Mouse (Mus musculus): ENCODE measurements around the gene Lrrc29. TPM values are rescaled to one million over a fixed set of nuclear protein-coding genes. Genes with fewer than 3 reads are reported as not detected.

The Lrrc29 gene
- polyA plus RNA-seq, 1 experiment: 13.1 TPM

- Histone ChIP-seq H3K4me1 (replicated peaks; ENCODE audit: control insufficient read depth, insufficient read depth, low read length) (peaks cover 11% of the 10 kb centered on the region), H3K27ac (ENCODE audit: control insufficient read depth, insufficient read depth, low read length) (no peak overlapping the region), H3K36me3 (ENCODE audit: control insufficient read depth, insufficient read depth, low read length) (no peaks in the 10 kb centered on the region), H3K4me3 (ENCODE audit: control insufficient read depth, insufficient read depth, low read length) (no peak overlapping the region), H3K27me3 (ENCODE audit: control insufficient read depth, insufficient read depth, low read length) (no peaks in the 10 kb centered on the region)
- no peak for DNase-seq
- WGBS: 74% methylated on average over 4 of the region's 4 CpGs
- TF ChIP-seq POLR2A (IDR thresholded peaks at IDR 0.05; ENCODE audit: control insufficient read depth, extremely low read depth, insufficient read depth, low read length, poor library complexity): no peak
These were observed 33.6 kb upstream of the Lrrc29 start for GRCm38 (mm10) chr8:105359646-105360045.

GRCm38 (mm10) chr8:105359208-105359607 lies 33.1 kb upstream of the Lrrc29 start:
- TF ChIP-seq POLR2A (IDR thresholded peaks at IDR 0.05; ENCODE audit: control insufficient read depth, extremely low read depth, insufficient read depth, low read length, poor library complexity) (no peak), CTCF (IDR thresholded peaks at IDR 0.05; ENCODE audit: borderline replicate concordance, control insufficient read depth, extremely low read depth, insufficient read depth, low read length, poor library complexity) (no peak)
- H3K36me3 ChIP-seq (ENCODE audit: control insufficient read depth, insufficient read depth, low read length): no peaks in the 10 kb centered on the region
- H3K4me1 ChIP-seq (replicated peaks; ENCODE audit: control insufficient read depth, insufficient read depth, low read length): peaks cover 11% of the 10 kb centered on the region
- no peak overlapping the region for H3K4me3 ChIP-seq (ENCODE audit: control insufficient read depth, insufficient read depth, low read length)
- no peaks in the 10 kb centered on the region for H3K27me3 ChIP-seq (ENCODE audit: control insufficient read depth, insufficient read depth, low read length)
- no peak overlapping the region for H3K27ac ChIP-seq (ENCODE audit: control insufficient read depth, insufficient read depth, low read length)
- no peak for DNase-seq
- 92% methylated on average over 15 of the region's 15 CpGs for WGBS

GRCm38 (mm10) chr8:105356681-105357080 lies 30.6 kb upstream of the Lrrc29 start:
- no peak for TF ChIP-seq CTCF (IDR thresholded peaks at IDR 0.05; ENCODE audit: borderline replicate concordance, control insufficient read depth, extremely low read depth, insufficient read depth, low read length, poor library complexity)
- no peak for TF ChIP-seq POLR2A (IDR thresholded peaks at IDR 0.05; ENCODE audit: control insufficient read depth, extremely low read depth, insufficient read depth, low read length, poor library complexity)
- no peak for DNase-seq
- 97% methylated on average over 14 of the region's 14 CpGs for WGBS
- H3K4me3 ChIP-seq (ENCODE audit: control insufficient read depth, insufficient read depth, low read length): no peak overlapping the region
- no peaks in the 10 kb centered on the region for H3K27me3 ChIP-seq (ENCODE audit: control insufficient read depth, insufficient read depth, low read length)
- no peaks in the 10 kb centered on the region for H3K36me3 ChIP-seq (ENCODE audit: control insufficient read depth, insufficient read depth, low read length)
- no peak overlapping the region for H3K27ac ChIP-seq (ENCODE audit: control insufficient read depth, insufficient read depth, low read length)
- H3K4me1 ChIP-seq (replicated peaks; ENCODE audit: control insufficient read depth, insufficient read depth, low read length): peaks cover 11% of the 10 kb centered on the region

GRCm38 (mm10) chr8:105355179-105356024 lies 29.3 kb upstream of the Lrrc29 start:
- Histone ChIP-seq H3K27ac (ENCODE audit: control insufficient read depth, insufficient read depth, low read length) (peak overlapping the region; percentile 5; the same call in 1 of the 2 replicates), H3K36me3 (ENCODE audit: control insufficient read depth, insufficient read depth, low read length) (no peaks in the 10 kb centered on the region), H3K27me3 (ENCODE audit: control insufficient read depth, insufficient read depth, low read length) (no peaks in the 10 kb centered on the region), H3K4me3 (ENCODE audit: control insufficient read depth, insufficient read depth, low read length) (peak overlapping the region; percentile 4; the same call in 1 of the 2 replicates), H3K4me1 (replicated peaks; ENCODE audit: control insufficient read depth, insufficient read depth, low read length) (peaks cover 11% of the 10 kb centered on the region)
- no peak for TF ChIP-seq CTCF (IDR thresholded peaks at IDR 0.05; ENCODE audit: borderline replicate concordance, control insufficient read depth, extremely low read depth, insufficient read depth, low read length, poor library complexity)
- TF ChIP-seq POLR2A (IDR thresholded peaks at IDR 0.05; ENCODE audit: control insufficient read depth, extremely low read depth, insufficient read depth, low read length, poor library complexity): no peak
- WGBS: 74% methylated on average over 26 of the region's 26 CpGs
- peak; percentile 70 for DNase-seq

- no peaks in the 10 kb centered on the region for H3K27me3 ChIP-seq (ENCODE audit: control insufficient read depth, insufficient read depth, low read length)
- TF ChIP-seq CTCF (IDR thresholded peaks at IDR 0.05; ENCODE audit: borderline replicate concordance, control insufficient read depth, extremely low read depth, insufficient read depth, low read length, poor library complexity): no peak
- no peak for TF ChIP-seq POLR2A (IDR thresholded peaks at IDR 0.05; ENCODE audit: control insufficient read depth, extremely low read depth, insufficient read depth, low read length, poor library complexity)
- peaks cover 12% of the 10 kb centered on the region for H3K4me1 ChIP-seq (replicated peaks; ENCODE audit: control insufficient read depth, insufficient read depth, low read length)
- WGBS: over 99% methylated on average over 4 of the region's 4 CpGs
- H3K36me3 ChIP-seq (ENCODE audit: control insufficient read depth, insufficient read depth, low read length): no peaks in the 10 kb centered on the region
- H3K4me3 ChIP-seq (ENCODE audit: control insufficient read depth, insufficient read depth, low read length): no peak overlapping the region
- no peak for DNase-seq
- H3K27ac ChIP-seq (ENCODE audit: control insufficient read depth, insufficient read depth, low read length): peak overlapping the region; percentile 5; the same call in 1 of the 2 replicates
These were observed 28.5 kb upstream of the Lrrc29 start for GRCm38 (mm10) chr8:105354549-105354948.

GRCm38 (mm10) chr8:105353583-105354135 lies 27.6 kb upstream of the Lrrc29 start:
- TF ChIP-seq POLR2A (IDR thresholded peaks at IDR 0.05; ENCODE audit: control insufficient read depth, extremely low read depth, insufficient read depth, low read length, poor library complexity): no peak
- no peak for TF ChIP-seq CTCF (IDR thresholded peaks at IDR 0.05; ENCODE audit: borderline replicate concordance, control insufficient read depth, extremely low read depth, insufficient read depth, low read length, poor library complexity)
- DNase-seq: no peak
- 94% methylated on average over 8 of the region's 8 CpGs for WGBS
- Histone ChIP-seq H3K4me1 (replicated peaks; ENCODE audit: control insufficient read depth, insufficient read depth, low read length) (peaks cover 20% of the 10 kb centered on the region), H3K4me3 (ENCODE audit: control insufficient read depth, insufficient read depth, low read length) (no peak overlapping the region), H3K27me3 (ENCODE audit: control insufficient read depth, insufficient read depth, low read length) (no peaks in the 10 kb centered on the region; the same call in 1 of the 2 replicates), H3K27ac (ENCODE audit: control insufficient read depth, insufficient read depth, low read length) (no peak overlapping the region), H3K36me3 (ENCODE audit: control insufficient read depth, insufficient read depth, low read length) (no peaks in the 10 kb centered on the region)

All from thymus, adult 2 months (tissue).